Mouse (Mus musculus): ENCODE results near the gene Syt2. TPM values are rescaled to one million over a fixed set of nuclear protein-coding genes. Genes with fewer than 3 reads are reported as not detected.

Syt2 gene
- total RNA-seq, 2 experiments from 2014 or later, result not detected

DNA sequence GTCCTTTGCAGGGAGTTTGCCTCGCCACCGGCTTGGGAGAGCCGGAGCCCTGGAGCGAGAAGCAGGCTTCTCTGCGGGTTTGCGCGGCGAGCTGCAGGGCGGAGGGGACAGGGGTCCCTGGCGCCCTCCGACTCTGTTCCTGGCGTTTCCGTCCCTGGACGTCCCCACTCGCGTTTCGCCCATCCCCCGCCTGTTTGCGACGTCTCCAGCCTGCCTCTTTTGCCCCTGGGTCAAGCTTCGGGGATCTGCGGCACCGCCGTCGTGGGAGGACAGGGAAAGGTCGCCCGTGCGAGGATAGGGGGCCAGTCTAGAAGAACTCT lies 446 bp downstream of the Syt2 start:
- ATAC-seq (replicated peaks; ENCODE audit: low FRiP score, poor library complexity, severe bottlenecking), result no peak

DNA sequence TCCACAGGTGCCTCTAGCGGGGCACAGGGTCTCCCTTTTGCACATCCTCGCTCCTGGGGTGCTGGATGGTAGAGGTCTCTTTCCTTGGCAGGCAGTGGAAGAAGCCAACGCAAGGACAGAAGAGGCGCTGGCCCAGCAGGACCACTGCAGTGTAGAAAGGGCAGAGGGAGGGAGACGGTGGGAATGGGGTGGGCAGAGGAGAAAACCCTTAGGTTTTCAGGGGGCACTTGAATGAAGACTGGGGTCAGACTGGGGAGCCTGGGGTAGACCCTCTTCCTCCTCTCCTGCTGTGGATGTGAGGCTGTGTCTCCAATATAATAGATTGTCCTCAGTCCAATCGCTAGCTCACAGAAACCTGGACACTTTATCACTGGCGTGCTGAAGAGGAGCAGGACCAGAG lies 1.1 kb downstream of the Syt2 start:
- ATAC-seq (replicated peaks; ENCODE audit: low FRiP score, poor library complexity, severe bottlenecking), result no peak

DNA sequence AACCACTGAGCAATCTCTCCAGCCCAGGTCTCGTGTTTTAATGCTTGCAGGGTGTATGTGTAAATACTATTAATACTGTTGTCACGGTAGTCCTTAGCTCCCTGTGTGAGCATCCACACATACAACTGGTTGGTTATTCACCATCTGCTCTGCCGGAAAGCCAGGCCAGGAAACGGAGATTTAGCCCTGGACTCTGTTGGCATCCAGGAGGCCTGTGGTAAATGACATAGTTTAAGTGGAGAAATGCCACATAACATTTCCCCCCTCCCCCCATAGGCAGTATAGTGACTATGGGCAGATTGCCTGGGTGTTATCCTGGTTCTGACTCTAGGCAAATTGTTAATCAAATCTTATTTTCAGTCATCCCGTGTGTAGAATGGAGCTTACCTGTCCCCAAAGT lies 4.3 kb downstream of the Syt2 start:
- ATAC-seq (replicated peaks; ENCODE audit: low FRiP score, poor library complexity, severe bottlenecking), result no peak

GRCm38 (mm10) chr1:134651268-134651850 lies 4.9 kb downstream of the Syt2 start:
- ATAC-seq (replicated peaks; ENCODE audit: low FRiP score, poor library complexity, severe bottlenecking), result peak; percentile 67

GRCm38 (mm10) chr1:134651851-134652398 lies 5.4 kb downstream of the Syt2 start:
- ATAC-seq (replicated peaks; ENCODE audit: low FRiP score, poor library complexity, severe bottlenecking), result no peak

DNA sequence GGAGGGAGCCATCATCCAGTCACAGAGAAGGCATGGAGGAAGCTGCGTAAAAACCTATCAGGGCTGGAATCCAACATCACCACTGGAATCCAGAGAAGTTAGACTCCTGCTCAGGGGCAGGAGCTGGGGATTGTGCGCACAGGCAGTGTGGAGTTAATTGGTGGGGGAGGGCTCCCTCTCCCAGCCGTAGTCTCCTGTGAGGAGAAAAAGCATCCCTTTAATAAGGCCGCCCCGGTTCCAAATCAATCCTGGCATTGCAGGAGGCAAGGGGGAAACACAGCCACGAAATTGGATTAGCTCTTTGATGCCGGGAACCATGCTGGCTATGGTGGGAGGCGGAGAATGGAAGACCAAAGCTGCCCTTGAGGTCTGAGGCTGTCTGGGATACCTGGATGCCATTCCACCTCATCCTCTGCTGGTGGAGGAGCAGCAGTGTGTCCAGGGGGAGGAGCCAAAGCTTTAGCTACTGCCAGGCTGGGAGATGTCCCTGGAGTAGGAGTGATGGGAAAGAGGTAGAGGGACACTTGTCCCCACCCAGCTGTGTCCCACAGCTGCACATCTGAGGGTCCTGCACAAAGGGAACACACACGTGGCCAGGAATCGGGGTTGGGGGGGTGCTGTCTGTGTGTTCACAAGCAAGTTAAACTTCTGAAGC lies 7.3 kb downstream of the Syt2 start:
- ATAC-seq (replicated peaks; ENCODE audit: low FRiP score, poor library complexity, severe bottlenecking), result no peak

DNA sequence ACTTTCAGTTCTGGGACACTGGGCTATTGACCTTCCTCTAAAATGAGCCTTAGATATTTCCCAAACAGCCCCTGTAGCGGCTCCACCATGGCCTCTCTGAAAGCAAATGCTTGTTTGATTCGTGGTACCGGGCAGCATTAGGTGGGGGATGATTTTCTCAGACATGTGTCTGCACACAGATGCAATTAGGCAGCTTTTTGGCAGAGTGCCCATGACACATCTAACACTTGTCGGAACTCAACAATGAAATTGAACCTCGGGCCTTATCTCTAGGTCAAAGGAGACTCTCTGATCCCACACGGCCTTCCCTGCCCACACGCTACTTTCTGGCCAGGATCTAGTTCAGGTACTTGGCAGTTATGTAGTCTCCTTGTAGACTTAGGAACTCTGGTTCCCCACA lies 12.4 kb downstream of the Syt2 start:
- ATAC-seq (replicated peaks; ENCODE audit: low FRiP score, poor library complexity, severe bottlenecking), result no peak

DNA sequence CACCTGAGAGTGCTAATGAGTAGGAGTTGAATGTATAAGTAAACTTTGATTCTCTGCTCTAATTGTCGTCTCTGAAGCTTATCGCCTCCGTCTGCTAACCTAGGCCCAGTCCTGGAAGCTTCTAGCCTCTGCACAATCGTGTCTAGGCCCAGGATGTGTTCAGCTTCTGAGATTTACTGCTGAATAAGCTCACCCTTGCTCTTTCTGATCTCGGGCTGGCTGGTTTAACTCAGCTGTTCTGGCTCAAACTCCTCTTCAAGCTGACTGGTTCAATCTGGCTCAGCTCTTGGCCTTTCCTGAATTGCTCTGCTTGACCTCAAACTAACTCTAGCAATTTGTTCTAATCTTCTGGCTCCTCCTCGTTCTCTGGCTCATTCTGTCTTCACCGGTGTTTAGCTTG lies 13.7 kb downstream of the Syt2 start:
- ATAC-seq (replicated peaks; ENCODE audit: low FRiP score, poor library complexity, severe bottlenecking), result no peak

- no peak for ATAC-seq (replicated peaks; ENCODE audit: low FRiP score, poor library complexity, severe bottlenecking)
Observed at GRCm38 (mm10) chr1:134671234-134672070, 25.0 kb downstream of the Syt2 start.

DNA sequence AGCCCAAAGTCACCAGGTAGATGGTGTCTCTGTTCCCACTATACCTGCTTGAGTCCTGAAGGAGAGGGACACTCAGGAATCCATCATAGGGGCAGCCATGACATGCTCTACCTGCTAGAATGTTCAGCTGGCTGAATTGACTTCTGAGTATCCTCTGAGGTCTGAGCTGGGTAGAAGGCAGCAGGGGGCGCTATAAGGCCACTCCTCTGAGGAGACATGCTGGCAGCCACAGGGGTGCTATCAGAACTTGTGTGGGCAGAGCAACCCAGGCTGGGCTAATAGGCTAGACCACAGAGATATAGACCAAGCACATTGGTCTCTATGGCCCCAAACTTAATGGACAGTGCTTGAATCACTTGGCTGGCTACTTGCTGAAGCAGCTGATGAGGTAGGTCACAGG lies 27.8 kb downstream of the Syt2 start:
- no peak for ATAC-seq (replicated peaks; ENCODE audit: low FRiP score, poor library complexity, severe bottlenecking)

DNA sequence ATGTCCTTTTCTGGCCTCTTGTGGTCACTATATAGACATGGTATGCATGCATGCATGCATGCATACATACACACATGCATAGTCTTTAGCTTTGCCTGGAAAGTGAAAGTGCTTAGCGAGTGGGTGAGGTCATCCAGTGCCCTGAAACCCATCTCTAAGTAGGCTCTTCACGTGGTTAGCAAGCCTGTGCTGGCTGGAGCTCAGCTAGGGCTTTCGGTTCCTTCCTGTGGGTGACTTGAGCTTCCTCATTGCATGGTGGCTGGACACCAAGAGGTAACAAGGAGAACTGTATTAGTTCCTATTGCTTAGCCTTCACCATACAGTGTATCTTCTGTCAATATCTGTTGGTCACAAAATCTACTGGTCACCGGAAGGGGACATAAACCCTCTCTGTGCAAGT lies 33.0 kb downstream of the Syt2 start:
- ATAC-seq (replicated peaks; ENCODE audit: low FRiP score, poor library complexity, severe bottlenecking), result no peak

GRCm38 (mm10) chr1:134680617-134681016 lies 34.1 kb downstream of the Syt2 start:
- no peak for ATAC-seq (replicated peaks; ENCODE audit: low FRiP score, poor library complexity, severe bottlenecking)

GRCm38 (mm10) chr1:134682460-134682859 lies 36.0 kb downstream of the Syt2 start:
- ATAC-seq (replicated peaks; ENCODE audit: low FRiP score, poor library complexity, severe bottlenecking), result no peak

DNA sequence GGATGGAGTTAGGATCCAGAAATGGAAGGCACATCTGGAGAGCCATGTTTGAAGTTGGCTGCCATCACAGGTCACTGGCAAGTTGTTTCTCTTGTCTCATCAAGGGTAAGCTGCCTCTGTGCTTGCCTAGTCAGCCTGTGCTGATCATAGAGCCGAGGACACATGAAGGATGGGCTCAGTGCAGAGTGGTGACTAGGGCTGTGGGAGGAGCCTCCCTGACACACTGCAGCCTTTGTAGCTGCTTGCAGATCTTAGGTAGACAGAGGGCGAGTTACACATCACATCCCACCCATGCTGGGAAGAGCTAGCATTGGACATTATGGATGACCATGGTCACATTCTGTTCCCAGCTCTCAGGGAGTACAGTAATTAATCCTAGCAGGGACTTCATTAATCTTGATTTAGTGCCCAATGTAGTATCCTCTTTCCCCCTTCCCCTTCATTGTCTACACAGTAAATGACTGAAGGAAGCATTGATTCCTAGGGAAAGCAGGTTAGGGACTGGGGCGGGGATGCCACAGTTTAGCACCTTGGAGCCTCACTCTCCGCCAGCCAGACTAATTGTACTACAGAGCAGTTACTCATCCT lies 40.5 kb downstream of the Syt2 start:
- no peak for ATAC-seq (replicated peaks; ENCODE audit: low FRiP score, poor library complexity, severe bottlenecking)

DNA sequence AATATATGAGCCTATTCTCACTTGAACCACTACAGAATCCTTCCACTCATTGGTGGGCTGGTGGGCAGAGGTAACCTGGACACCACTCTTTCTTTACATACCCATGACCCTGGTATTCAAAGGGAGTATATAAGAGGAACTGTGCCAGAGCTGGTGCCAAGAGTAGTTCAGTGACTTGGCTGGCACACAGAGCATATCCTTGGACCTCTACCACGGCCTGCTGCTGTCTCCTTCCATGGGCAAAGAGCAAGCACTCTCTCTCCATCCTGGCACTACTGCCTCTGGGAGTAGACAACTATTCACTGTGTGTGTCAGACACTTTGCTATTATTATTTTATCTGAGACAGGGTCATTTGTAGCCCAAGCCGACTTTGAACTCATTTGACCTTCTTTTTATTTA lies 49.8 kb downstream of the Syt2 start:
- ATAC-seq (replicated peaks; ENCODE audit: low FRiP score, poor library complexity, severe bottlenecking), result no peak

GRCm38 (mm10) chr1:134697073-134697472 lies 50.6 kb downstream of the Syt2 start:
- ATAC-seq (replicated peaks; ENCODE audit: low FRiP score, poor library complexity, severe bottlenecking), result no peak

GRCm38 (mm10) chr1:134697522-134698250 lies 51.2 kb downstream of the Syt2 start:
- ATAC-seq (replicated peaks; ENCODE audit: low FRiP score, poor library complexity, severe bottlenecking), result no peak

DNA sequence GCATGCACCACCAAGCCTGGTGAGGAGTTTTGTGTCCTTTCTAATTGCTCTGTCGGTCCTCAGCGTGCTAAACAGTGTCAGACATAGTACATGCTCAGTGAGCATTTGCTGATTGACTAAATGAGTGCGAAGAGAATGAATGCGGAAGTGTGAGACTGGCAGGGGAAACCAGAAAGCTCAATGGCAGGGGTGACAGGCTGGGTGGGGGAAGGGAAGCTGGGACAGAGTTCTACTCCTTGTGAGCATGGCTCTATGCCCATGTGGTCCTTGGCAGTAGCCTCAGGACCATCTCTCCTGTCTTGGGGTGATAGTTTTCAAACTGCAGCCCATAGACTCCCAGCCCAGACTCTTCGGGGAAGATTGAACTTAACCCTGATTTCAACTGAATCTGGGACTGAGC lies 52.0 kb downstream of the Syt2 start:
- no peak for ATAC-seq (replicated peaks; ENCODE audit: low FRiP score, poor library complexity, severe bottlenecking)

- no peak for ATAC-seq (replicated peaks; ENCODE audit: low FRiP score, poor library complexity, severe bottlenecking)
Observed at GRCm38 (mm10) chr1:134699390-134699789, 52.9 kb downstream of the Syt2 start.

DNA sequence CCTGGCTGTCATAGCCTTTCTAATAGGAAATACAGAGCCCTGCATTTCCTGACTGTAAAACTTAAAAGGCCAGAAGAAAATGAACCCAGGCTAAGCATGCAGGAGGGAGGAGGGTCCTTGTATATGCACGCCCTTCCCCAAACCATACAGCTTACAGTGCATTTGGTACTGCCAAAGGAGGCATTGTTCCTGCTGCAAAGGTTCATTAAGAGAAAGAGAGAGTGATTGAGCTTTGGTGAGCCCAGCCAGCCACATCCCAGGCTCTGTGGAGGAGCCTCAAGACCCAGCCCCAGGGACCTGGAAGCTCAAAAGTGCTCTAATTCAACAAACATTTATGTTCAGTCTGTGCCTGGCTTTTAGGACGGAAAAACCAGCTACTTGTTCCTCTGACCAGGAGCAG lies 53.7 kb downstream of the Syt2 start:
- ATAC-seq (replicated peaks; ENCODE audit: low FRiP score, poor library complexity, severe bottlenecking), result no peak
